Mouse (Mus musculus): Measurements from ENCODE around the gene Mdga1. TPM values are rescaled to one million over a fixed set of nuclear protein-coding genes. Genes with fewer than 3 reads are reported as not detected.
"Not testable (repeated sequence)": the region's sequence is repeated elsewhere in the genome, so short reads cannot be mapped to it uniquely, and the experiment has no call there.

The Mdga1 gene
- polyA plus RNA-seq, 1 experiment from 2014 or later, result 7.4 TPM

- H3K4me3 ChIP-seq, result no peak overlapping the region
- H3K4me1 ChIP-seq, result no peaks in the 10 kb centered on the region
- H3K4me2 ChIP-seq, result no peak overlapping the region
- H3K36me3 ChIP-seq (ENCODE audit: poor library complexity, severe bottlenecking), result no peaks in the 10 kb centered on the region
- H3K27ac ChIP-seq, result no peak overlapping the region
- H3K9me3 ChIP-seq (replicated peaks), result peaks cover 6% of the 10 kb centered on the region; the same call in 1 of the 2 replicates
- H3K9ac ChIP-seq, result no peak overlapping the region
- WGBS, result 83% methylated on average over 9 of the region's 9 CpGs
- ATAC-seq, result no peak
- no peaks in the 10 kb centered on the region for H3K27me3 ChIP-seq
These were observed 185.1 kb downstream of the Mdga1 start for GRCm38 (mm10) chr17:29784820-29785219.

GRCm38 (mm10) chr17:29781472-29781871, 188.4 kb downstream of the Mdga1 start:
- not testable (repeated sequence) for ATAC-seq

DNA sequence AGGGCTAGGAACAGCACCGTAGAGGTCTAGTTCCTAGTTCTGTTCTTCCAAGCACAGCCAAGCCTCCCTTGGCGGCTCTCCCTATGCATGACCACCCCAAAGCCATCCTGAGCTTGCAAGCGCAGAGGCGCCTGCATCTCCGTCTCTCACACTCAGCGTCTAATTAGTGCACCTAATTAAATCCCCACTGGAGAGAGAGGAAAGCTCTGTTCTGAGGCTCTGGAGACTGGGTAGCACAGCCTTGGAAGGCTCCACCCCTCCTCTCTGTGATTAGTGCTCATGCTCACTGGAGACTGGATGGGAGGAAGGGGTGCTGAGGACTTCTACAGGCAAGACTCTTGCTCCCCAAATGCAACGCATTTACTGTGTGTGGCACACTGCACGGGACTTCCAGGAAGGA, 191.9 kb downstream of the Mdga1 start:
- Histone ChIP-seq H3K9ac (no peak overlapping the region), H3K4me3 (no peak overlapping the region), H3K27me3 (no peaks in the 10 kb centered on the region), H3K27ac (peak overlapping the region; percentile 46), H3K4me1 (peaks cover 13% of the 10 kb centered on the region), H3K4me2 (0 out of 2 replicates have a peak overlapping the region, but pooled peaks have one; percentile 2), H3K9me3 (replicated peaks) (no peaks in the 10 kb centered on the region), H3K36me3 (ENCODE audit: poor library complexity, severe bottlenecking) (no peaks in the 10 kb centered on the region)
- 24% methylated on average over 8 of the region's 8 CpGs for WGBS
- peak; percentile 89 for ATAC-seq

More at GRCm38 (mm10) chr17:29781472-29781871, 188.4 kb downstream of the Mdga1 start:
- H3K27me3 ChIP-seq; H3K36me3 ChIP-seq (ENCODE audit: poor library complexity, severe bottlenecking); H3K9me3 ChIP-seq (replicated peaks); H3K4me3 ChIP-seq; H3K9ac ChIP-seq; H3K4me2 ChIP-seq; H3K27ac ChIP-seq: not testable (repeated sequence)
- H3K4me1 ChIP-seq, result peaks cover 13% of the 10 kb centered on the region
- 89% methylated on average over 4 of the region's 4 CpGs for WGBS

Other genes with a start within 250 kb of the Mdga1 start
- 63.3 and 76.7 TPM in 2 replicates for gene Zfand3, start 34.6 kb upstream of the Mdga1 start, polyA plus RNA-seq (2015; fragmentation: Nextera tagmentation; extraction: Ambion mirVana)